Mouse (Mus musculus): ENCODE results near the gene Samd8. TPM values are rescaled to one million over a fixed set of nuclear protein-coding genes. Genes with fewer than 3 reads are reported as not detected.

The Samd8 gene
- 10.7 and 11.1 TPM in 2 replicates for polyA plus RNA-seq (2015; fragmentation: Nextera tagmentation; extraction: Ambion mirVana)

DNA sequence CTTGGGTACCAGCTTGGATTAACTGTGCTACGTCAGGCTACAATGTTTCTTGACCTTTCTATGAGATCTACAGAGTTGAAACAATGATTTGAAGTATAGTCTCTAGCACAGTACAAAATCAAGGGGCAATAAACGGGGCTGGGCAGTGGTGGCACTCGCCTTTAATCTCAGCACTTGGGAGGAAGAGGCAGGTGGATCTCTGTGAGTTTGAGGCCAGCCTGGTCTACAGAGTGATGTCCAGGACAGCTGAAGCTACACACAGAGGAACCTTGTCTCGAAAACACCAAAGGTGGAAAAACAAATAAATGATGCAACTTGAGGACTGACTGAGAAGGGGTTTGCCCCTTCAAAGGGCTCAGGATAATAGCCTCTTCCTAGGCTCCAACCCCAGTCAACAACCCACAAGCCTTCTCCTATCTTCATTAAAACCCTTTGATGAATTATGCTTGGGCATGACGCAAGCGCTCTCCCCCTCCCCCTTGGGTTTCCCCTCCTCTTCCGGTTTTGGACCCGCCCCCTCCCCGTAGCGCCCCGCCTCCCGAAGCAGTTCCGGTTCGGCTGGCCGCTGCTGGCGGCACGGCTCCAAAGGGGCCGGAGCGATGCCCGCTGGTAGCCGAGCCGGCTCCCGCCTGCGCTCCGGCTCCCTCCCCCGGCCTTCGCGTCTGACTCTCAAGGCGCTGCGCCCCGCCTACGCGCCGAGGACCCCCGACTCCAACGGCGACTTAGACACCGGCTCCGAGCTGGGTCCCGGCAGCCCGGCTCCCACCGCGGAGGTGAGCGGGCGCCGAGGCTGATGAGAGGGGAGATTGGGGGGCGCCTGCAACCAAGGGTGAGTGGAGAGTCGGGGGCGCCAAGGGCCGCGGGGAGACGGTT, at the start of gene Samd8:
Gene Samd8, plus strand, starts transcription at position 524 of the 873 bp plus-strand sequence.
- peak within 1 kb of the TSS; percentile 88 for H3K27ac ChIP-seq
- H3K9ac ChIP-seq = peak within 1 kb of the TSS; percentile 89
- 0 out of 2 replicates have a peak, but pooled peaks cover 20% of the 10 kb centered on the region for H3K4me1 ChIP-seq
- peak within 1 kb of the TSS; percentile 88 for H3K4me3 ChIP-seq
- no peaks in the 10 kb centered on the region for H3K27me3 ChIP-seq
- peak; percentile 72 for ATAC-seq (ENCODE audit: insufficient number of reproducible peaks, low FRiP score, low TSS enrichment, low read depth)
- 6% methylated on average over 49 of the region's 52 CpGs for WGBS
- H3K4me2 ChIP-seq = peak within 1 kb of the TSS; percentile 75
- H3K9me3 ChIP-seq = no peaks in the 10 kb centered on the region
- no peaks in the 10 kb centered on the region for H3K36me3 ChIP-seq

DNA sequence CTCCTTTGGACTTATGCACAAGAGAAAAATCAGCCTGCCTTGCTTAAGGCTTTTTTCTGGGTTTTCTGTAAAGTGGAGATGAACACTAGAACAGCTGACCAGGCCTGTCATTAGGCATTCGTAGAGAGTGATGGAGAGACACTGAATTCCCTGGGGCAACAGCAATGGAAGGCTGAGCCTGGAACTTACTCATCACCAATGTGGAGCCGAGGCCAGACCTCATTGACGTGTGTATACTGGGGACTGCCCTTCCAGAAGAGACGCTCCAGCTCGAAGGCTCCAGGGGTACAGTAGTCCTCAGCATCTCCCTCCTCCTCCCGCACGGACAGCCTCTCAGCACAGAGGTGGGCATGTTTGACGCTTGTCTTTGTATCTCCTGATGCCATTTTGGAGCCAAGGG, 47.6 kb upstream of the Samd8 start:
- no peaks in the 10 kb centered on the region for H3K27me3 ChIP-seq
- H3K36me3 ChIP-seq = no peaks in the 10 kb centered on the region
- no peak for ATAC-seq (ENCODE audit: insufficient number of reproducible peaks, low FRiP score, low TSS enrichment, low read depth)
- peaks cover 22% of the 10 kb centered on the region for H3K4me1 ChIP-seq
- H3K9ac ChIP-seq = no peak overlapping the region
- no peak overlapping the region for H3K4me3 ChIP-seq
- H3K27ac ChIP-seq = no peak overlapping the region
- WGBS = 87% methylated on average over 8 of the region's 8 CpGs
- H3K4me2 ChIP-seq = no peak overlapping the region
- H3K9me3 ChIP-seq = no peaks in the 10 kb centered on the region; the same call in 1 of the 2 replicates

DNA sequence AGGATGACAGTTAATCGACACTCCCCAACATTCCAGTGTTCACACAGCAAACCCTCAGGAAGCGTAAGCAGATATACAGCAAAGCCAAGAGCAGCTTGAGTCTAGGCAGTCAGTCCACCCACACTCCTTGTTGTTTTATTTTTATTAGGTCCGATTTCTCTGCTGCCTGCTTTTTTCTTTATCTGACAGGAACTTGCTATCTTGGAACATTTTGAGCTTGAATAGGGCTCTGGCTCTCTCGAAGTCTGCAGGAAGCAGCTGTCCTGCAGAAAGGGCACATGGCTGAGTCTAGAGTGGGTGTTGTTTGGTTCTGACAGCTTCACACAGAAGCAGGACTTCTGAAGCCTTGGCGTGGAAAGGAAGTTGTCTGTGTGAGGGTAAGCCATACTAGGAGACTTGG, 47.1 kb upstream of the Samd8 start:
- no peak overlapping the region for H3K4me3 ChIP-seq
- no peaks in the 10 kb centered on the region for H3K27me3 ChIP-seq
- peaks cover 22% of the 10 kb centered on the region for H3K4me1 ChIP-seq
- H3K27ac ChIP-seq = no peak overlapping the region; the same call in 1 of the 2 replicates
- no peak for ATAC-seq (ENCODE audit: insufficient number of reproducible peaks, low FRiP score, low TSS enrichment, low read depth)
- H3K4me2 ChIP-seq = no peak overlapping the region
- H3K9me3 ChIP-seq = no peaks in the 10 kb centered on the region; the same call in 1 of the 2 replicates
- WGBS = 62% methylated on average over 5 of the region's 5 CpGs
- H3K36me3 ChIP-seq = no peaks in the 10 kb centered on the region
- no peak overlapping the region for H3K9ac ChIP-seq

DNA sequence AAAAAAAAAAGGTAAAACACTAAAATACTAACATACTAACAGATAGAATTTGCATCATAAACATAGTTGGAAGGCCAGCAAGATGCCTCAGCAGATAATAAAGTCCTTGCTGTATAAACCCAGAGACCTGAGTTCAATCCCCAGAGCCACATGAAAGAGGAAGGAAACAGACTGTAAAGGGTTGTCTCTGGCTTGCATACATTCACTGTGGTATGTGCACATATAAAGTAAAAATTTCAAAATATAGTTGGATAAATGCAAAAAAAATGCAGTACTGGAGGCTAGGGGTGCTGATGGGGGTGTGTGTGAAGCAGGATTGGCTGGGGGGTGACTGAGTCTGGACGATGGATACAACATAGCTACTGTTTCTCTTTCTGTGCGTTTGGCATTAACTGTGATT, 44.9 kb upstream of the Samd8 start:
- Histone ChIP-seq H3K9ac (no peak overlapping the region), H3K9me3 (no peaks in the 10 kb centered on the region), H3K36me3 (no peaks in the 10 kb centered on the region), H3K27ac (peak overlapping the region; percentile 93), H3K27me3 (no peaks in the 10 kb centered on the region), H3K4me1 (peaks cover 33% of the 10 kb centered on the region), H3K4me2 (no peak overlapping the region), H3K4me3 (no peak overlapping the region)
- ATAC-seq (ENCODE audit: insufficient number of reproducible peaks, low FRiP score, low TSS enrichment, low read depth) = no peak
- 73% methylated on average over 2 of the region's 2 CpGs for WGBS

DNA sequence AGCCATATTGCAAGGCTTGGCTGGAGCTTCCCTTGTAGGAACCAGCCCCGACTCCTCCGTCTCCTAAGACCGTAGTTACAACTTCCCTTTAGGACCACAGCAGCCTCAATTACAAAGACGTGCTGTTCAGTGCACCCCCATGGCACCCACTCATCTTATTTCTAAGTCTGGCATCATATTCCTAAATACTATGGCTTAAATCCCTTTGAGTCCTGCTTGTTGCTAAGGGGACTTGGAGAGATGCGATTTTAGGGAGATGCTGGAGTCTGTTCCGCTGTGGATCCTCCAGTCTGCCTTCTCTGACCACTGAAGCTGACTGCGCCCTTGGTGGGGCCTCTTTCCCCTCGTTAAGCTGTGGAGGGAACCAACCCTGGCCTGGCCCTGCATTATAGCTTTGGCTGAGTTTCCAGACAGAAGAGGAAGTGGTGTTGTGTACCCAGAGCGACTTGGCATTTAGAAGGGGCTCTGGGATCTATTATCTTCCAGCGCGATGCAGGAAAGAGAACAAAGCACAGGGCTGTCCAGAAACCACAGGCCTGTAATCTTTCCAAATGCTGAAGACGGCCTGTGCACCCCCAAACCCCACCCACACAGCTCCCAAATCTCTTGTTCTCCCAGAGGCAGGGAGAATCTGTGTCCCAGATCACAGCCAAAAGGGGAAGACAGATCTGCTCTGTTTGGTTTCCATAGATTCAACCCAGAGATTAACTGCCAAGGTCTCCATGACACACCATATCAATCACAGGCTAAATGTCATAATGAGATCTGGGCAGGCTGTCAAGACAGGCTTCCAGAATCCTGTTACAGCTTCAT, 43.4 kb upstream of the Samd8 start:
- ATAC-seq (ENCODE audit: insufficient number of reproducible peaks, low FRiP score, low TSS enrichment, low read depth) = peak; percentile 84
- Histone ChIP-seq H3K27ac (peak overlapping the region; percentile 93), H3K4me1 (peaks cover 41% of the 10 kb centered on the region), H3K9ac (no peak overlapping the region), H3K27me3 (no peaks in the 10 kb centered on the region), H3K4me2 (0 out of 2 replicates have a peak overlapping the region, but pooled peaks have one; percentile 6), H3K9me3 (no peaks in the 10 kb centered on the region), H3K36me3 (no peaks in the 10 kb centered on the region), H3K4me3 (no peak overlapping the region)
- 24% methylated on average over 12 of the region's 12 CpGs for WGBS

DNA sequence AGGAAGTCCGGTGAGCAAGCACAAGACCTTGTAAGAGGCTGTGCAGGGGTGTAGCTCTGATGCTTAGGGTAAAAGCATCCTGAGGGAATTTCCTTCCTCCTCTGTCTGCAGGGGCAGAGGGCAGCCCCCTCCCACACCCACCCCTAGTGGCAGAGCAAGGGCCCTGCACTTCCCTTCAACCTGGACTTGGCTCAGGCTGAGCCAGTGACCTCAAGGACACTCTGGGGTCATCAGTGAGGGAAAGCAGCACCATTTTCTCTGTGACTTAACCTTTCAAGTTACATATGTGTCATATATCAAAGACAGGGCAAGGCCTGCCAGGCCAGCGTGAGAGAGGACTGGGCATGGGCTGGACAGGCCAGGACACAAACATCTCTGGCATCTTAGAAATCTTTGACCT, 40.8 kb upstream of the Samd8 start:
- ATAC-seq (ENCODE audit: insufficient number of reproducible peaks, low FRiP score, low TSS enrichment, low read depth) = no peak
- 60% methylated on average over 2 of the region's 2 CpGs for WGBS
- H3K27ac ChIP-seq = peak overlapping the region; percentile 57; the same call in 1 of the 2 replicates
- H3K4me1 ChIP-seq = peaks cover 38% of the 10 kb centered on the region
- H3K4me2 ChIP-seq = no peak overlapping the region
- no peak overlapping the region for H3K9ac ChIP-seq
- H3K36me3 ChIP-seq = no peaks in the 10 kb centered on the region
- no peaks in the 10 kb centered on the region for H3K9me3 ChIP-seq
- H3K4me3 ChIP-seq = no peak overlapping the region
- no peaks in the 10 kb centered on the region for H3K27me3 ChIP-seq

DNA sequence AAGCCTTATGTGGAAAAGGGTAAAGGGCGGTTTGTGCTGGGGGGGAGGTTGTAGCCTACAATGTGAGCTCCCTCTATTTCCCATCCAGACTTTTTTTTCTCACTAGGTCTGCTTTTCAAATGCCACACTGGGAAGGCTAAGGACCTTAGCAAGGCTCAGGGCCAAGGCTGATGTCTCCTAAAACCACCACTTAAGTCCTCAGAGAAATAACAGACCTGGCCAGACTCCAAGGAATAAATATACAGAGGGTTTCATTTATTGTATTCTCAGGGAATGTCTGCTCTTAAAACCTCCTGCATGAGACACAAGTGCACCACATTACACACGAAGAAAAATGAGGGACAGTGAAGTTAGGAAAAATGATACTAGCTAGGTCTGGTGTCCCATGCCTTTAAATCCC, 39.1 kb upstream of the Samd8 start:
- Histone ChIP-seq H3K36me3 (no peaks in the 10 kb centered on the region), H3K27ac (peak overlapping the region; percentile 81), H3K27me3 (no peaks in the 10 kb centered on the region), H3K4me3 (no peak overlapping the region), H3K4me2 (no peak overlapping the region), H3K9me3 (no peaks in the 10 kb centered on the region), H3K9ac (no peak overlapping the region), H3K4me1 (peaks cover 35% of the 10 kb centered on the region)
- ATAC-seq (ENCODE audit: insufficient number of reproducible peaks, low FRiP score, low TSS enrichment, low read depth) = no peak
- WGBS = 49% methylated on average over 2 of the region's 2 CpGs

DNA sequence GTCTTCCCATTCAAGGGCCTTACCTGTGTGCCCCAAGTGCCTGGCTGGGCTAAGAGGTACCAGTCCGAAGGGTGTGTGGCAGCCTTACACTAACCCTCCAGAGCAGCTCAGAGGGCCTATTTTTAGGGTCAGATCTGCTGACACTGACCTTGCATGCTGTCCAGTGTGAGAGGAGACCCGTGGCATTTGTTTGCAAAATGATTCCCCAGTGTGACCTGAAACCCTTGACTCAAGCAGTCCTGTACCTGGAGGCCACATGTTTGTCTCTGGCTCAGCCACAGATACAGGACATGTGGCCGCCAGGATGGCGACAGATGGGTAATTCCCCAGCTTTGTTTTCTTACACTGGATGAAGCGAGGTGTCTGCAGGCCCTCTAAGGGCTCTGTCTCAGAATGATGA, 35.8 kb upstream of the Samd8 start, which contains the start of gene Dupd1:
Gene Dupd1, minus strand, starts transcription at position 91 of the 400 bp plus-strand sequence.
- 66% methylated on average over 5 of the region's 5 CpGs for WGBS
- Histone ChIP-seq H3K4me3 (no peak within 1 kb of the TSS), H3K4me1 (peaks cover 25% of the 10 kb centered on the region), H3K36me3 (no peaks in the 10 kb centered on the region), H3K4me2 (no peak within 1 kb of the TSS), H3K9ac (no peak within 1 kb of the TSS), H3K27ac (no peak within 1 kb of the TSS), H3K9me3 (no peaks in the 10 kb centered on the region), H3K27me3 (no peaks in the 10 kb centered on the region)
- no peak for ATAC-seq (ENCODE audit: insufficient number of reproducible peaks, low FRiP score, low TSS enrichment, low read depth)

DNA sequence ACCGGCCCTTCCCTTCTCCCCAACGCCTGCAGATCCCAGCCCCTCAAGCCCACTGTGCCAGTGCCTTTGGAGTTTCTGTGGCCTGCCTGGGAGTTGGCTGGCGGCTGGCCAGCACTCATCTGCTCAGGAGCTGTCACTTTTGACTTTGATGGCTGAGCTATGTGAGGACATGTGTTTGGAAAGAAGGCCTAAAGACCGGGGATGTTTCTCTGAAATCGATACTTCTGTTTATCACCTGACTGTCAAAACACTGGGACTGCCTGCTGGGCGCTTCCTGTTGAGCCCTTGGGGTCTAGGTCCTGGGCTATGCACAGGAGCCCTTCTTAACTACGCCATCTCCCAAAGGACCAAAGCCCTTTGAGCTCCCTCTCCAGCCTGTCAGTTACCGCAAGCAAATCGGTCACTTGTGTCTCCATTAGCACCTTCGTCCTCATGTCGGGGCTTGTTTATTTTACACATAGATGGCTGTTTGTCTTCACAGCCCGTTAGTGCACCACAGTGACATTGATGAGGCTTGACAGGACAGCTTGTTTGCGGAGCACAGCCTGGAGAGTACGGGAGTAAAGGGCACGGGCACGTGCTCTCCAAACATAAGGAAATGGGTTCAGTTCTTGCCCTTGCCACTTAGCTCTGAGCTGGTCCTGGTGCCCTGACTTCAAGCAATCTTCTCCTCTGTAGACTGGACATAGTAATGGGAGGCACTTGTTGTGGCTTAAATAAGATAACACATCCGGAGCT, 30.5 kb upstream of the Samd8 start:
- Histone ChIP-seq H3K9me3 (no peaks in the 10 kb centered on the region), H3K36me3 (no peaks in the 10 kb centered on the region), H3K4me3 (no peak overlapping the region), H3K4me1 (peaks cover 16% of the 10 kb centered on the region), H3K27me3 (no peaks in the 10 kb centered on the region), H3K9ac (no peak overlapping the region), H3K4me2 (no peak overlapping the region), H3K27ac (peak overlapping the region; percentile 61)
- 31% methylated on average over 17 of the region's 17 CpGs for WGBS
- ATAC-seq (ENCODE audit: insufficient number of reproducible peaks, low FRiP score, low TSS enrichment, low read depth) = 0 out of 2 replicates have a peak, but pooled peaks have one; percentile 16

DNA sequence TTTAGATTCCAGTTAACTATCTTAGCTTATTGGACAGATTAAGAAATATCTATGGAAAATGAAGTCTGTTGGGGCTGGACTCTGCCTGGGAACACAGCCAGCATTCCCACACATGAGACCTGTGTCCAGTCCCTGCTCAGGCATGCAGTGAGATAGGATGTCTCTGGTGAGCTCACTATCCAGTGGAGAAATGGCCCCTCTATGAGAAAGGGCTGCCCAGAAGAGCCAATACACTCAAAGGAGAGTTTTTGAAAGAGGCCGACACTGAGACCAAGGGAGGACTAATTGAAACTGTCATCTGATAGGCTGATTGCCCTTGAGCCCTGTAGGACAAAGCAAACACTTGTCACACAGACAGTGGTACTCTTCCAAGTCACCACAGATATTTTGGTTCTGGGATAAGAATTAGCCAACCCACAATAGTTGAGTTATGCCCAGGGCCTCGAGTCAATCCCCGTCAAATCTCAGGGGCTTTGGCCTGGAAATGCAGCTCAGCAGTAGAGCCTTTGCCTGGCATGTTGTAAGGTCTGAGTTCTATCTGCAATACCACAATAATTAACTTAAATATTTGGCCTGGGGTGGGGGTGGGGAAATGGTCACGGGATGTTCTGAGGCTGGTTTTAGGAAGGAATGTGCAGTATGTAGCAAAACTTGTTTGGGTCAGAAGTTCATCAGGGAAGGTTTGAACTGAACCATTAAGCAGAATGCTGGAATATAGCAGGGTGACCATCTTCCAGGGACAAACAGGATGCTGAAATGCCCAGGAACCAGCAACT, 29.7 kb upstream of the Samd8 start:
- Histone ChIP-seq H3K4me3 (no peak overlapping the region), H3K27me3 (no peaks in the 10 kb centered on the region), H3K4me2 (no peak overlapping the region), H3K9ac (no peak overlapping the region), H3K36me3 (no peaks in the 10 kb centered on the region), H3K9me3 (no peaks in the 10 kb centered on the region), H3K4me1 (peaks cover 16% of the 10 kb centered on the region), H3K27ac (no peak overlapping the region)
- WGBS = 76% methylated on average over 4 of the region's 4 CpGs
- ATAC-seq (ENCODE audit: insufficient number of reproducible peaks, low FRiP score, low TSS enrichment, low read depth) = no peak
